Mouse (Mus musculus) neural tube, embryonic 15.5 days (tissue): ENCODE measurements around the gene Tbc1d1. TPM values are rescaled to one million over a fixed set of nuclear protein-coding genes. Genes with fewer than 3 reads are reported as not detected.
A peak's percentile ranks its signal among the peaks of the same experiment; 100 is the strongest.

Experiments used
- ATAC-seq: fragments of 200-750 bp; cut with Nextera tagmentation; 2 replicates; pipeline ENCODE4 v1.8.0; 2017; ENCODE audit warnings: mild to moderate bottlenecking, moderate TSS enrichment, moderate library complexity; ENCODE audit not compliant: low FRiP score
- H3K27ac ChIP-seq: fragments of 300-500 bp; sonication (generic); replicated peaks from 2 replicates; pipeline ENCODE4 v1.5.1; 2015; ENCODE audit warnings: mild to moderate bottlenecking, inconsistent platforms
- H3K27me3 ChIP-seq: fragments of 300-500 bp; sonication (generic); replicated peaks from 2 replicates; pipeline ENCODE4 v1.6.1; 2015; ENCODE audit warnings: inconsistent platforms
- H3K36me3 ChIP-seq: fragments of 300-500 bp; sonication (generic); 2 replicates; pipeline ENCODE4 v1.6.1; 2015; ENCODE audit warnings: inconsistent platforms
- H3K4me1 ChIP-seq: fragments of 300-500 bp; sonication (generic); 2 replicates; pipeline ENCODE4 v1.6.1; 2015; ENCODE audit warnings: inconsistent platforms
- H3K4me2 ChIP-seq: fragments of 300-500 bp; sonication (generic); 2 replicates; pipeline ENCODE4 v1.6.1; 2015; ENCODE audit warnings: inconsistent platforms, mild to moderate bottlenecking, moderate library complexity
- H3K4me3 ChIP-seq: fragments of 300-500 bp; sonication (generic); replicated peaks from 2 replicates; pipeline ENCODE4 v1.5.1; 2015; ENCODE audit warnings: mild to moderate bottlenecking, inconsistent platforms
- H3K9ac ChIP-seq: fragments of 300-500 bp; sonication (generic); replicated peaks from 2 replicates; pipeline ENCODE4 v1.6.1; 2015; ENCODE audit warnings: mild to moderate bottlenecking, inconsistent platforms
- H3K9me3 ChIP-seq: fragments of 300-500 bp; sonication (generic); replicated peaks from 2 replicates; pipeline ENCODE4 v1.6.1; 2016; ENCODE audit warnings: inconsistent platforms
- WGBS: fragments of 180-500 bp; shearing (Covaris S2); methylation state at CpG from one replicate; pipeline ENCODE4 v1.1.7; 2015; ENCODE audit warnings: mixed read lengths; 5-methylcytosine and 5-hydroxymethylcytosine counted together
- polyA plus RNA-seq: library from polyadenylated mRNA; unstranded; fragments of >200 nt; fragmentation: Nextera tagmentation; extraction: Ambion mirVana; gene quantifications from 2 replicates; pipeline ENCODE4 v1.2.1, GENCODE M21; 2015

Gene Tbc1d1
- polyA plus RNA-seq, 1 experiment from 2014 or later: 13.5 TPM

DNA sequence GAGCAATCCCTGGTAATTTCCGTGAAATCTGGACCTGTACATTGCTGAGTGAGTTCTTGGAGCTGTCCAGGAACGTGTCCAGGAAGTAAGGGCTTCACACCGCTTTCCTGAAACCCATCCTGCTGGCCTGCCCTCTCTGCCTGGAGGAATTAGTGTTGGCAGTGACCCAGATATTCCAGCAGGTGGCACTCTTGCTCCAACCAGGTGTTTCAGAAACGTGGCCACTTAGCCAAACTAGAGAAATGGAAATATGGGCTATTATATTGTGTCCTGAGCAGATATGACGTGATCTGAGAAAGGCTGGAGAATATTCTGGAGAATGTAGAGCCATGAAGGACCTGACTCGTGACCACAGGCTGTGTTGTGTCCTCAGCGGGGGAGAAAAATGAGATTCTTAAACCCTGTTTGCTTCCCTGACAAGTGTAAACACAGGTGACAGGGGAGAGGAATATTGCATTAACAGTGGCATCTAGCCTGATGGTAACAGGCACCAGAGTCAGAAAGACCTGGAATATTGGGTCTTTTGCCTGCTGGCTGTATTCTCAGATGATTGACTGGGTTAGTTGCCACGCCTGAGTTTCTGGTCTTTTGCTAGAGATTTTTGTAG is 226.4 kb downstream of the Tbc1d1 start:
- no peak overlapping the region for H3K27ac ChIP-seq
- 18% methylated on average over 8 of the region's 8 CpGs for WGBS

DNA sequence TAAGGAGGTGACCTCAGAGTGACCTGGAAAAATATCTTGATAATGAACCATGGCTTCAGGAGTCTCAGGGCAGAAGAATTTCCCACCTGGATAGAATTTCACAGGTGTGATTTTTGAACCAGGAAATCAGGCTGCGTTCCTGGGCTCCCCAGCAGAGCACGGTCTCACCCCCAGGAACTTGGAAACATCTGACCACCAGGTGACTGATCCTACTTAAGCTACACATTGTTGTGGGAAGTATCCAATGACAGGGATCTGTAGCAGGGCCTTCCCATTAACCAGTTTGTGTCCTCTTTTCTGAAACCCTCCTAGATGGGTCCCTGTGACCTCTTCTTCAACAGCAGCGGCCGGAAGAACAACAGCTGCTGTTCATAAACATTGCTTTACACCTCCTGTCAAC is 227.1 kb downstream of the Tbc1d1 start:
- H3K4me3 ChIP-seq: no peak overlapping the region
- 0 out of 2 replicates have a peak, but pooled peaks cover 6% of the 10 kb centered on the region for H3K27me3 ChIP-seq
- 78% methylated on average over 4 of the region's 4 CpGs for WGBS
- H3K9ac ChIP-seq: no peak overlapping the region
- no peak overlapping the region for H3K27ac ChIP-seq
- peaks cover 14% of the 10 kb centered on the region for H3K4me1 ChIP-seq
- no peaks in the 10 kb centered on the region for H3K9me3 ChIP-seq
- no peak overlapping the region for H3K4me2 ChIP-seq
- ATAC-seq: no peak
- no peaks in the 10 kb centered on the region for H3K36me3 ChIP-seq

More for the DNA sequence above, 226.4 kb downstream of the Tbc1d1 start:
- peak; percentile 66 for ATAC-seq
- Histone ChIP-seq H3K9ac (no peak overlapping the region), H3K4me2 (no peak overlapping the region), H3K4me3 (no peak overlapping the region), H3K27me3 (0 out of 2 replicates have a peak, but pooled peaks cover 6% of the 10 kb centered on the region), H3K4me1 (peaks cover 19% of the 10 kb centered on the region), H3K9me3 (no peaks in the 10 kb centered on the region), H3K36me3 (no peaks in the 10 kb centered on the region)

DNA sequence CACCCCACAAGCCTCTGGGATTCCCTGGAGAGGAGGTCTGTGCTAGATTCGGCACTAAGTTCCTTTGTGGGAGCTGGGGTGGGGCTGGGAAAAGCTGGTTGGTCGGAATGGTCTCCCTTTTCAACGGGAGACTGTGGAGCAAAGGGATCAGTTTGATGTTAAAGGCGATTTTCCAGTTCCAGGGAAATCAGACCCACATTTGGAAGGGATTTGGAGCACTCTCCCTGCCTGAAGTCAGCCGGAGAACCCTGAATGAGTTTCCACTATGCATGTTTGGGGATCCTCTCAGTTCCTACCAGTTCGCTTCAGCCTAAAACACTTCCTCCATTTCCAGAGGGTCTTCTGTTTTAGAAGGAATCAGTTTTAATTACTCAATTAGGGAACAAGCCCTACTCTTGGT is 228.4 kb downstream of the Tbc1d1 start:
- ATAC-seq: no peak
- Histone ChIP-seq H3K27ac (no peak overlapping the region), H3K9me3 (no peaks in the 10 kb centered on the region), H3K4me1 (peaks cover 17% of the 10 kb centered on the region), H3K36me3 (no peaks in the 10 kb centered on the region), H3K9ac (no peak overlapping the region), H3K4me3 (no peak overlapping the region), H3K4me2 (no peak overlapping the region), H3K27me3 (0 out of 2 replicates have a peak, but pooled peaks cover 6% of the 10 kb centered on the region)
- 83% methylated on average over 6 of the region's 6 CpGs for whole genome bisulfite sequencing

DNA sequence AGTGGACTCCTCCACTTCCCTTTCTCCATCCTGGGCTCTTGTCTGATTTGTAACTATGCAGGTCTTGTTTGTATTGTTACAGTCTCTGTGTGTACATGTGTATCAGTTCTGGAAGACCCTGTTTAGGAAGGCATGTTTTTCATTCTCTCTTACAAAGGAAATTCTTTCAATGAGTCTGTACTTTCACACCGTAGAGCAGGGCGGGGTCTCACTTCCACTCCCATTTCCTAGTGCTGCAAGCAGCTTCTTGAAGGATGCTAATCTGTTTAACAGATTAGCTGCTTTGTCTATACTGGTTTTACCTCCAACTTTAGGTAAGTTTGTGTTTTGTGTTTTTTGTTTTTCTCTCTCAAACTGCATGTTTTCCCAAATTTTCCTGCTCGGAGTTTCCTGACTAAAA is 230.9 kb downstream of the Tbc1d1 start:
- H3K4me3 ChIP-seq: no peak overlapping the region
- no peaks in the 10 kb centered on the region for H3K36me3 ChIP-seq
- no peak overlapping the region for H3K27ac ChIP-seq
- 0 out of 2 replicates have a peak, but pooled peaks cover 6% of the 10 kb centered on the region for H3K27me3 ChIP-seq
- H3K4me2 ChIP-seq: no peak overlapping the region
- ATAC-seq: no peak
- peaks cover 22% of the 10 kb centered on the region for H3K4me1 ChIP-seq
- H3K9ac ChIP-seq: no peak overlapping the region
- no peaks in the 10 kb centered on the region for H3K9me3 ChIP-seq
- WGBS: 93% methylated on average over 3 of the region's 3 CpGs

DNA sequence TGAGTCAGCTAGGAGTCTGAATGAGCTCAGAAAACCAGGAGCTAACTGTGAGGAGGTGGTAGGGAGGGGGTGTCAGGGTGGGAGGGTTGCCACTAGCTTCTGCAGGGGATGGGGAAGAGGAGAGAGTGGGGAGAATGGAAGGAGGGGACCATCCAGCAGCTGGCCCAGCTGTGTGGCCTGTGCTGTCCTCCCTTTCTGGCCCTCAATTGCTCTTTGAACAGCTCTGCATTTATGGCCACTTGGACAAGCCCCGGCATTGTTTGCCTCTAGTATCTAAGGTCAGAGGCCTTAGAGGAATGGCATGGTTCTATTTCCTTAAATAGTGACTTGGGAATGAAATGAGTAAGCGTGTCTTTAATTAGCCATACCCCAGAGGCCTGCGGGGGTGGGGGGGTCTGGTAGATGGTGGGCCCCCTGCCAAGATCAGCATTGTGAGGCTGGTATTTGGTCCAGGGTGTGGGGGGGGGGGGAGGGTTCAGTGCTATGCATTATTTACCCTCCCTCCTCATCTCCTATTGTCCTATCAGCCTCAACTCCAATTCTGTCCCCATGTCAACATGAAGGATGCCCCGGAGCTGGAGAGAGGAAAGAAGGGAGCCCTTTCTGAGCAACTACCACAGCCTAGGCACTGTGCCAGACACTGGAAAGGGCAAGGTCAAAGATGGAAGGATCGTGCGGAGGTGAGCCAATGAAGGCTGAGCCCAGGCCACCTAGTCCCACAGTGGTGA is 233.3 kb downstream of the Tbc1d1 start:
- H3K4me2 ChIP-seq: no peak overlapping the region
- 12% methylated on average over 6 of the region's 6 CpGs for WGBS
- H3K36me3 ChIP-seq: no peaks in the 10 kb centered on the region
- H3K4me1 ChIP-seq: peaks cover 16% of the 10 kb centered on the region
- no peak overlapping the region for H3K9ac ChIP-seq
- no peaks in the 10 kb centered on the region for H3K9me3 ChIP-seq
- peak; percentile 53; the same call in 1 of the 2 replicates for ATAC-seq
- 0 out of 2 replicates have a peak, but pooled peaks cover 6% of the 10 kb centered on the region for H3K27me3 ChIP-seq
- H3K27ac ChIP-seq: no peak overlapping the region
- no peak overlapping the region for H3K4me3 ChIP-seq

DNA sequence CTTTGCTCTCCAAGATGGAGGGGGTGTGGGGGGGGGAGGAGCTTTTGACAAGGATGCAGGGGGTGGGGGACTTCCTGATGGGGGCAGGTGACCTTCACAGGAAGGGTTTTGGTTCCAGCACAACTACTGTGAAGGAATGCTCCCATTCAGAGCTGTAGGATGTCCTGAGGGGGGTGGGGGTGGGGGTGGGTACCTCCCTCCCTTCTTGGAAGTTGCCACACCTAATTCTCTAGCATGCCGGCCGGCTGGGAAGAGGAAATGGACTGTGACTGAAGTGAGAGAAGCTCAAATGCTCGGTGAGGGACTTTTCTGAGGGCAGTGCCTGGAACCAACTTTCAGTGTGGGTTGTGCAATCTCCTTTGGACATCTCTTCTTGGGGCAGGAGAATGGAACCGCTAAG is 235.2 kb downstream of the Tbc1d1 start:
- no peak overlapping the region for H3K4me2 ChIP-seq
- no peaks in the 10 kb centered on the region for H3K9me3 ChIP-seq
- no peak overlapping the region for H3K27ac ChIP-seq
- no peaks in the 10 kb centered on the region for H3K27me3 ChIP-seq
- H3K4me1 ChIP-seq: peaks cover 16% of the 10 kb centered on the region
- no peak overlapping the region for H3K4me3 ChIP-seq
- ATAC-seq: no peak
- H3K9ac ChIP-seq: no peak overlapping the region
- 50% methylated on average over 4 of the region's 4 CpGs for WGBS
- H3K36me3 ChIP-seq: no peaks in the 10 kb centered on the region

DNA sequence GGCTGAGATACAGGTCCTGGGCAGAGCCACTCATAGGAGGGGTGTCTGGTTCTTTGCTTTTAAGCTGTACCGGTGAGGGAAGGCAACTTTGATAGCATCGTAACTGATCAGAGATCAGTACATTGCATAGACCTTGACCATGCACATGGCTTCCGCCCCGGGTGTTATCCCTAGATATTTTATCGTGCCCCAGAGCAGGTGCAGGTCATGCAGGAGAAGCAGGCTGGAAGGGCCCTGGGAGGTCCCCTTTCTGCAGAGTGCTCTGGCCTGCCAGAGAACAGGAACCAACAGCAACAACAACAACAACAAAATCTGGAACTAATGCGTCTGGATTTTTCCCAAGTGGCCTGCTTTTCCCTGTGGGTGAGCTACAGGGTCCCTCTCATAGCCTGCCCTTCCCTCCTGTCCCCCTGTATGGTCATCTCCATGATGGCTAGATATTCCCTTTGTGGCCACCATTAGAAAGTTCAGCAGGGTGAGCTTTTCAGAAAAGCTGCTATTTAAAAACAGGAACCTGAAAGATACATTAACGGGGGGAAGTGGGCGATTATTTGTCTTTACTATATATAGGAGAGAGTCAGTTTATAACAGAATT is 236.4 kb downstream of the Tbc1d1 start:
- H3K27ac ChIP-seq: no peak overlapping the region
- 91% methylated on average over 8 of the region's 8 CpGs for WGBS
- no peak overlapping the region for H3K4me3 ChIP-seq
- H3K4me2 ChIP-seq: no peak overlapping the region
- ATAC-seq: no peak
- H3K9me3 ChIP-seq: no peaks in the 10 kb centered on the region
- H3K9ac ChIP-seq: no peak overlapping the region
- H3K36me3 ChIP-seq: no peaks in the 10 kb centered on the region
- H3K27me3 ChIP-seq: no peaks in the 10 kb centered on the region
- H3K4me1 ChIP-seq: peaks cover 16% of the 10 kb centered on the region

DNA sequence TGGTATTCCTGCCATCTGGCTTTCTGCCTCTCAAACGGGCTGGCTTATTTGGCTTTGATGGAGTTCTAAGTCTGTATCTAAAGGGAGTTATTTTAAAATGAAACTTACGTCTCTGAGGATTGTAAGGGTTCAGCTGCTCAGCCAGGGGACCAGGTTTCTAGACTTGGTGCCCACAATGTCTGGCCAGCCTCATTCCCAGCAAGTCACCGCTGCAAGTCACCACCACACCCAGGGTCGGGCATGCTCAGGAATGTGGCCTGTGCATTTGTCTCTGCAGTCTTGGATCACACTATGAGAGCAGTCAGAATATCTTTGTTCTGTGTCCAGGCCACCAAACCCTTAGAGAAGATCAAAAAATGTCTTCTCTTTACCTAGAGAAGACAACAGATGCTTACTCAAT is 237.4 kb downstream of the Tbc1d1 start:
- Histone ChIP-seq H3K4me2 (no peak overlapping the region), H3K27me3 (no peaks in the 10 kb centered on the region), H3K36me3 (no peaks in the 10 kb centered on the region), H3K4me3 (no peak overlapping the region), H3K27ac (no peak overlapping the region), H3K4me1 (peaks cover 16% of the 10 kb centered on the region), H3K9me3 (no peaks in the 10 kb centered on the region), H3K9ac (no peak overlapping the region)
- WGBS: 87% methylated on average over 4 of the region's 4 CpGs
- no peak for ATAC-seq

DNA sequence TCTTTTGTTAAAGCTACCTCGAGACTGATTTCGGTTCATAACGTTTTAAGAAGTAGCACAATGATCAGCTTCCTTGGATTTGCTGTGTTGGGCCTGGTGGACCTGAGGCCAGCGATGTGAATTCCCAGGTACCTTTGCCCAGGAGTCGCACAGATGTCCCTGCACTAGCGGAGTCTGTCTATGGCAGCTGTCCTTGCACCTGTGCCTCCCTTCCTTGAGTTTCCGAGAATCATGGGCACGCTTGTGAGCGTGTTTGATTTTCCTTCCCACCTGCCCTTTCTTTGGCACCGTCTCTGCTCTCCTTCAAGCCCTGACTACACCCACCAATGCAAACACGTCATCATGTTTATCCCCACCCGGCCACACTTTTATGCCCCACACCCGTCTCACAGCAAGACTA is 242.1 kb downstream of the Tbc1d1 start:
- no peak overlapping the region for H3K9ac ChIP-seq
- H3K36me3 ChIP-seq: no peaks in the 10 kb centered on the region
- H3K4me3 ChIP-seq: no peak overlapping the region
- no peaks in the 10 kb centered on the region for H3K9me3 ChIP-seq
- H3K27me3 ChIP-seq: no peaks in the 10 kb centered on the region
- no peak for ATAC-seq
- no peaks in the 10 kb centered on the region for H3K4me1 ChIP-seq
- H3K4me2 ChIP-seq: no peak overlapping the region
- no peak overlapping the region for H3K27ac ChIP-seq
- 88% methylated on average over 13 of the region's 13 CpGs for WGBS

DNA sequence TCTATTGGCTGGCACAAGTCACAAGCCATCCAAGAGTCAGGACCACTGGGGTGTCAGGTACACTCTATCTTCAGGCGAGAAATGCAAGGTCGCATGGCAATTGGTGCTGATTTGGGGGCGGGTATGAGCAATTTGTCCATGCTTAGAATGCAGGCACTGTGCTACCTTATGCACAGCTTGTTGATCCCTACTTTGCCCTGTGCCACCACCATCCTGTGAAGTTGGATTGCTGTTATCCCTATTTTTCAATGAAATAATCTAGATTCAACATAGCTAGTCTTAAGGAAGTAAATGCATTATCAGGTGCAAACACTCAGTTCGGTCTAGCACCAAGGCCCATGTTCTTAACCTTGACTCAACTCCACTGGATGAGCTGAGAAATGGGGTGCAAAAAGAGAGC is 244.6 kb downstream of the Tbc1d1 start:
- H3K4me1 ChIP-seq: no peaks in the 10 kb centered on the region
- no peak overlapping the region for H3K9ac ChIP-seq
- 94% methylated on average over 4 of the region's 4 CpGs for WGBS
- no peak for ATAC-seq
- H3K27me3 ChIP-seq: no peaks in the 10 kb centered on the region
- H3K36me3 ChIP-seq: no peaks in the 10 kb centered on the region
- H3K27ac ChIP-seq: no peak overlapping the region
- no peak overlapping the region for H3K4me2 ChIP-seq
- H3K4me3 ChIP-seq: no peak overlapping the region
- H3K9me3 ChIP-seq: no peaks in the 10 kb centered on the region
